Mouse (Mus musculus) thymus, postnatal 36 days (tissue): ENCODE data around the gene Rnf6.

Experiments used
- DNase-seq, 2 experiments: peaks; one replicate each; pipeline ENCODE4 v3.0.0; 2022; ENCODE audit warnings: mixed read lengths in 2 of 2

Rnf6 gene

DNA sequence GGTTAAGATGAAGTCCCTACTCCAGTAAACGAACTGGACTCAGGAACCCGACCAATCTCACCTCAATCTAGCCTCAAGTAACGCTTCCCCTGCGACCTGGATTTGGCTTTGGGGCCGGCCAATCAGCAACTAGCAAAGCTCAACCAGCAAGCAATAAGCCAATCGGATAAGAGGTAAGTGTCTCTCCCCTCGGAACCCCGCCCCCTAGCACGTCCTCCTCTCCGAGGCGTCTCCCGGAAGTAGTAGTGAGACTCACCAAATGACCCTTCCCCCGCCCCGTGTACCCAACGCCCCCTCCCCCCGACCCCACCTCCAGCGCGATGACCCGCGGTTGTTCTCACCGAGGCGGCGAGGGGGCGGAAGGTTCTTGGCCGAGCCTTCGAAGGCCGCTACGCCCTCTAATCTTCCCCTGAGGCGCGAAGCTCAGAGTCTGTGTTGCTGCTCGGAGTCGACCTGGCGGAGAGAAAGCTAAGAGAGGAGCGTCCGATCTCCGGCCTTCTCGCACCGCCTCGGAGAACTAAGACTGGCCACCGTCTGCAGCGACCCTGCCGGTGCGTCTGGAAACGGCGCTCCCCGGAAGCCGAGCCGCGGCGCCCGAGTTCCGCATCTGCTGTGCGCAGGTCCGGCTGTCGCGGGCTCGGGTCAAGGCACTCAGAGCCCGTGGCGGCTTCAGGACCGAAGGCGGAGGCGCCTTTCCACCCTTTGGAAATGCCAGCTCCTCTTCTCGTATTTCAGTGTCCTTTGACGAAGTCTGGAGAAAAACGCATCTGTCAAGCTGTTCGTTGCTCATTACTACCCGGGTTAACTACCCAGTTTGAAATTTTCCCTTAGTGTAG, at the start of gene Rnf6:
Rnf6 (minus strand) TSS at position 677 of the 836 bp plus-strand sequence.
- peak; percentile 92 to 95 for DNase-seq

DNA sequence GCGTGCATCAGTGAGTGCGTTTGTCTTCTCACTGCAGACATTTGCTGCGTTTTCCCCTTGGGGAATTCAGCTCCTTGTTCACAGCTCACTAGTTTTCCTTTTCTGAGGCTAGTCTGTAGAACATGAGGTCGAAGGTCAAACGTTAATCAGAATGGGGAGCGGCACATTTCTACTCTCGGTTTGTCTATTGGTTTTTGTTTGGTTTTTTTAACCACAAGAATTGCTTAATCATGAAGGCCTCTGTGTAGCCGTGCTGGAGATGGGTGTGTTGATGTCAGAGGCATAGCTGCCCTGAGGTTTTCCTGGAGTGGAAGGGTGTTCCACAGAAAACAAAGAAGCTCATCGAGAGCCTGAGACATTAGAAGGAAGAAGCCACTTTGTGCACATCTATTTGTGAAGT, 49.2 kb upstream of the Rnf6 start:
- no peak for DNase-seq

- no peak for DNase-seq
Observed at GRCm38 (mm10) chr5:146267776-146268175, 46.4 kb upstream of the Rnf6 start.

DNA sequence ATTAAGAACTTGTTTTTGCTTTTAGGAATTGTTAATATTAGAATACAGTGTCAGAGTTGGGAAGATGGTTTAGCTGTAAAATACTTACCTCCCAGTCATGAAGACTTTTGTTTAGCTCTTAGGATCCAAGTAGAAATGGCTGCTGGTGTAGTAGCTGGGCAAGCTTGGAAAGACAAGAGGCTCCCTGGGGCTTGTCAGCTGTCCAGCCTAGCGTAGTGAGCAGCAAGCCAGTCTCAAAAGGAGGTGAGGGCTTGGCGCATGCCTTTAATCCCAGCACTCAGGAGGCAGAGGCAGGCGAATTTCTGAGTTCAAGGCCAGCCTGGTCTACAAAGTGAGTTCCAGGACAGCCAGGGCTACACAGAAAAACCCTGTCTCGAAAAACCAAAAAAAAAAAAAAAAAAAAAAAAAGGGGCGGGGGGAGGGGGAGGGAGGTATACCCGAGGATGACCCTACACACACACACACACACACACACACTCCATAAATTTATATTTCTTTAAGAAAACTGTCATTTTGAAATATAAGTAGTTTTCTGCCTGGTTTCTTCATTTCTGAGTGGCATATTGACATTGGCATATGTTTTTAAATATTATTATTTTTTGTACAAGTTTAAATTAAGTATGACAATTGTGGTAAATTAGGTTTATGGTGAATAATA, 44.7 kb upstream of the Rnf6 start:
- no peak for DNase-seq

- DNase-seq = no peak
Observed at GRCm38 (mm10) chr5:146260003-146260402, 38.6 kb upstream of the Rnf6 start.

GRCm38 (mm10) chr5:146253644-146254043, 32.3 kb upstream of the Rnf6 start:
- DNase-seq = no peak

DNA sequence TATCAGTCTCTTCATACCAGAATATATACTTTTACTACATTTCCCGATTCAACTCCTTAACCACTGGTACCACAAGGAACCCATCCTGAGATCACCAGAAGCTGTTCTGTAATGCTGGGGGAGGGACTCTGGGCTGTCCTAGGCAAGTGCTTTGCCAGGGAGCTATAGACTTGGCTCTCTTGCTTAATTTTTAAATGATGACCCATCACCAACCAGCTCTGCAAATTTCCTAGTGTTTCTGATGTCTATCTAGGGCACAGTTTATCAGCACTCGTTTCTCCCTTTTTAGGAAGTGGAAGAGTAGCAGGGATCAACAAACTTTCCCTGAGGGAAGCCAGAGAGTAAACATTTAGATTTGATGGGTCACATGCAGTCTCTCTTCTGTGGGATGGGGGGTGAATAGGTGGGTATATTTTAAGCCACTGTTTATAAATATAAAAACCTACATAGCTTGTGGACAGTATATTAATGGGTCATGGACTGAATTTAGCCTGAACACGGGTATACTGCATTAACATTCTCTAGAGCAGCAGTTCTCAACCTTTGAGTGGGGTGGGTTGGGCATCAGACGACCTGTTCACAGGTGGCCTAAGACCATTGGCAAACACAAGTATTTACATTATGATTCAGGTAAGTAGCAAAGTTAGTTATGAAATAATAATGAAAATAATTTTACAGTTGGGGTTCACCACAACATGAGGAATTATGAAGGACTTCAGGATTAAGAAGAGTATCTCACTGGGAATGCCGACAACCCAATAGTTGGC, 30.5 kb upstream of the Rnf6 start:
- DNase-seq = no peak

DNA sequence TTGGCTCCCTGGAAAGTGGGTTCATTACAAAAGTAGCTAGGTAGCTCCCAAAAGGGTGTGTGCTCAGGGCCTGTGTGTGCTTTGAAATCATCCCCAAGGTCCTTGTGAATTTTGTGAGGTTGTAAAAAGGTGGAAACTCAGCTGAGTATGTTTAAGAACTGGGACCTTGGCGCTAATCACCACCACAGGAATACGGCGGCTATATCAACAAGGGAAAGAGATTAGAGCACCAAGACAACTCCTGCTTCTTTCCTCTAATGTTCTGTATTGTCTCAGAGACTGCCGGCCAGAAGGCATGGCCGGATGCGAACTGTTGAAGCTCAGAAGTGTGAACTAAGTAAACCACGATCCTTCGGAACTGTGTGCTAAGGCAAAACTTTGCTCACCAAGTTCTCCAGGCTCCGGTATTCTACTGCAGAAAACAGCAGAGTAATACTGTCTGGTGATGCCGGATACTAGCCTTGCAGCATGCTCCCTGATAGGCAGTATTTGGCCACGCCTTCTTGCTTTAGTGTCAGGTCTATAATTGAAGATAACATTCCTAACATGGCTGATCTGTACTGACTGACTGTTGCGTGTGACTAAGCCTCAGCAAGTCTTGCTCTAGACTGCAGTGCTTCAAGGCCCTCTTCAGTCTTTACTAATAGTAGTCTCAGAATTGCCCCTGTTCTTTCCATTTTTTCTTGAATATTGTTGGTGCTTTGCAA, 29.2 kb upstream of the Rnf6 start:
- no peak for DNase-seq

GRCm38 (mm10) chr5:146248746-146249145, 27.4 kb upstream of the Rnf6 start:
- DNase-seq = no peak

DNA sequence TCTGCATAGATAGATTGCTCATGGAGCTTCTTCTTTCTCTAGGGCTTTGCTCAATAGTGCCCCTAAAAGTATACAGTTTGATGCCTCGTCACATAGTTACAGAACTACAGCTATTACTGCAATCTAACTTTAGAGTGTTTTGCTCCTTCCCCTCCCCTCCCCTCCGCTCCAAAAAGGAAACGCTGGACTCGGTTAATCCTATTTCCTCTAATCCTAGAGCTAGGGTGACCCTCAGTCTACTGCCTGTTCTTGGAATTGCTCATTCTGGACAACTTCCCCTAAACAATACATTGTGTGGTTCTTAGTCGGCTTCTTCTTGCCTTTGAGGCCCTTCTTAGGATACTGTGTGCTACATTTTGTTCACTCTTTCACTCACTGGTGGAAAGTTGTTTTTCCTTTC, 26.4 kb upstream of the Rnf6 start:
- no peak for DNase-seq

DNA sequence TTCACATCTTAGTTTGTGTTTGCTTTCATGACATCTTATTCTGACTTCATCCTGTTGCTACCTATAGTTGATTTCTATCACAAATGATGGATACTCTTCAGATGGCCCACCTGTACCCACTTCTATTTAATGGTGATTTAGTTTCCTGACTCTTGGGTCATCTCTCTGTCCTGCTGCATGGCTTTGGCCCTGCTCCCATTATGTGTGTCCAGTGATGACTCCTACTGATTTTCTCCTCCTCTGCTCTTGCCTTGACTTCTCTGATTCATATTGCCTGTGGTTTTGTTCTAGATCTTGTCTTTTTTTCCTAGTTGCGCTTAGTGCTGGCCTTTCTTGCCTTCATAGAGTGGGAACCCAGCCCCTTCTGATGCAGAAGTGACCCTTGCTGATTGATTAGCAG, 25.0 kb upstream of the Rnf6 start:
- no peak for DNase-seq

- DNase-seq = no peak
Observed at GRCm38 (mm10) chr5:146245646-146246370, 24.5 kb upstream of the Rnf6 start.

- DNase-seq = no peak
Observed at GRCm38 (mm10) chr5:146245193-146245592, 23.8 kb upstream of the Rnf6 start.

GRCm38 (mm10) chr5:146241202-146241601, 19.8 kb upstream of the Rnf6 start:
- DNase-seq = no peak

DNA sequence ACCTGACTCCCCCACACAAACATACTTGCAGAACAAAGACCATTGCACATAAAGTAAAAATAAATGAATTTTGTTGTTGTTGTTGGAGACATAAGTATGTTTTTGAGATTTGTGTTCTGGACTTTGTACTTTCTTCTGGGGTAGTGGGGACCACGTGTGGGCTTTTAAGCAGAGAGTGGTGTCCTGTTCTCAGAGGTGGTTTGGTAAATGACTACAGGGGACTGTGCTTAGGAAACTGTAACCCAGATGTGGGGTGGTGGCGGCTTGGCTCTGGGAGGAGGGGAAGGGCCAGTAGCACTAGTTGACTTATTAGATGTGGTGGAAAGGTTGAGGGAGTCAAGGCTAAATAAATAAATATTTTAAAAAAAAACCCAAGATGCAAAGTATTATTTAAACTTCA, 19.4 kb upstream of the Rnf6 start:
- DNase-seq = no peak

GRCm38 (mm10) chr5:146238274-146238673, 16.9 kb upstream of the Rnf6 start:
- no peak for DNase-seq

DNA sequence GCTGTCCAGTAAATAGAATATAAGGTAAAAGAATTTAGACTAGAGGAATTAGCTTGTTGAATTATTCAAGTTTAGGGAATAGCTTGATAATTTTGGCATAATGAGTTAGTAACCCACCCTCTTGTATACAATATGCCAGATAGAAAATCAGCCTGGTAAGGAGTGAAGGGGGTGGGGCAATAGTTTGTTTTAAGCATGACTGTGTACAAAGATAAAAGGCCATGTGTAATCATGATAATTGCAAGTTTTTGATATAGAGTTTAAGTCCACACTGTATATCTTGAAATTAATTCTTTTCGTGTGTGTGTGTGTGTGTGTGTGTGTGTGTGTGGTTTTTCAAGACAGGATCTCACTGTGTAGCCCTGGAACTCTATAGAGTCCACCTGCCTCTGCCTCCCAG, 13.0 kb upstream of the Rnf6 start:
- DNase-seq = no peak

DNA sequence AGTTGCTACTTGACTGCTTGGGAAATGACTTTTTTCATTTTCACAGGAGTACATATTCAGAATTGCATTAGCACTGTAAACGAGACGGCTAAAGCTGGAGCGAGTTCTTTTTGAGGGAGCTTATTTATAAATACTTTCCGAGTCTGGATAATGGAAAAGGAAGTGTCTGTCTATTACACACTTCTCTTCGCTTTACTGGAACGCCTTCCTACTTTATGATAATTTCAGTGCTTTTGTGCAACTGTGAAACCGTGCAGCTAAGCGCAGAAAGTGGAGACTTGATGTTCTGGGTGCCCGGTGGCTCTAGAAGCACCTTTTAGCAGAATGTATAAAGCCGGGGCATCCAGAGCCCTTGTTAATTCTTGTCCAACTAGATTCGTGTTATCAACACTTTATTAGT, 11.5 kb upstream of the Rnf6 start:
- no peak for DNase-seq

GRCm38 (mm10) chr5:146232056-146232675, 10.8 kb upstream of the Rnf6 start:
- DNase-seq = no peak

GRCm38 (mm10) chr5:146231655-146231996, 10.3 kb upstream of the Rnf6 start:
- DNase-seq = peak; percentile 55 to 65

GRCm38 (mm10) chr5:146230864-146231654, 9.7 kb upstream of the Rnf6 start, which contains the start of gene Cdk8:
Gene Cdk8 (plus strand): TSS chr5:146231230.
- peak; percentile 90 to 91 for DNase-seq
